Mouse (Mus musculus) c-Kit-positive CD71-negative TER-119-negative erythroid progenitor cells, embryonic 14.5 days (primary cell): Measurements from ENCODE around the gene Bex1.

ENCODE experiments used
- DNase-seq: peaks from one replicate; pipeline ENCODE4 v3.0.0-alpha.2; 2013; ENCODE audit warnings: low read depth

Gene Bex1

DNA sequence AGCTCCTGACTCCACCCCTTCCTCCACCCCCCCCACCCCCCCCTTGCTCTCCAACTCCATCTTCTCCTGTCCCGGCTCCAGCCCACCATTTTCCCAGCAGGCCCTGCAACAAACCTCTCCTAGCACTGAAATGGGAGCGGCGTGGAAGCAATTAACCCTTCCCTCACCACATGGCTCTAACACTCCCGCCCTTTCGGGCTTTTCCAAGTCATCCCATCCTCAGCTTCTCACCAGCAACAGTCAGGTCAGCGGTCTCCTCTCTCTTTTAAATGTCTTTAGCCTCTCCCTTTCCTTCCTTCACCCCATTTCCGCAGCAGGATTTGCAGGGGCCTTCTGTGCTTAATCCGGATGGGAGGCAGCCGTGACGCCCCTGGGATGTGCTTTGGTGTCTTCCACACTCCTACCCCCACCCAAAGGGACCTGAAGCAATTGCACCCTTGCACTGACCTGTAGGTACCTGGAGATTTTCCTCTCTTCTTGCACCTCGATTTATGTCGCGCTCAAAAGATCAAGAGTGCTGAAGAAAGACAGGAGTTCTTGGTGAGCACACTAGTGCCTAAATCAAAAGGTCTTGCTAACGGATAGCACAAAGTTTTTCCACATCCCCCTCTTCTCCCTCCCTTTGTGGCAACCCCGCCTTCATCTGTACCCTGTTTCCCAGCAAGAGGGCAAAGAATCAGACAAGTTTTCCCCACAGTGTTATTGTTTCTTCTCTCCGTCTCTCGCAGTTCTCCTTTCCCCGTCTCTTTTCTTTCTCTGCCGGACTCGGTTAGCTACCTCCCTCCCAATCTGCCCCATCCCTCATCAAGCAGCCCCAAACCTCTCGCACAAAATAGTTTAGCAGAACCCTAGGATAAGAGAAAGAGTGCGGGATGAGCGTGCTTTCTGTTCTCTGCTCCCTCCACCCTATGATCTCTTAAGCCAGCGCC lies 43.9 kb downstream of the Bex1 start:
- no peak for DNase-seq

GRCm38 (mm10) chrX:136170625-136171024 lies 44.7 kb downstream of the Bex1 start:
- DNase-seq, result no peak
